Mouse (Mus musculus): ENCODE results near the gene Adam10.

Adam10 gene

DNA sequence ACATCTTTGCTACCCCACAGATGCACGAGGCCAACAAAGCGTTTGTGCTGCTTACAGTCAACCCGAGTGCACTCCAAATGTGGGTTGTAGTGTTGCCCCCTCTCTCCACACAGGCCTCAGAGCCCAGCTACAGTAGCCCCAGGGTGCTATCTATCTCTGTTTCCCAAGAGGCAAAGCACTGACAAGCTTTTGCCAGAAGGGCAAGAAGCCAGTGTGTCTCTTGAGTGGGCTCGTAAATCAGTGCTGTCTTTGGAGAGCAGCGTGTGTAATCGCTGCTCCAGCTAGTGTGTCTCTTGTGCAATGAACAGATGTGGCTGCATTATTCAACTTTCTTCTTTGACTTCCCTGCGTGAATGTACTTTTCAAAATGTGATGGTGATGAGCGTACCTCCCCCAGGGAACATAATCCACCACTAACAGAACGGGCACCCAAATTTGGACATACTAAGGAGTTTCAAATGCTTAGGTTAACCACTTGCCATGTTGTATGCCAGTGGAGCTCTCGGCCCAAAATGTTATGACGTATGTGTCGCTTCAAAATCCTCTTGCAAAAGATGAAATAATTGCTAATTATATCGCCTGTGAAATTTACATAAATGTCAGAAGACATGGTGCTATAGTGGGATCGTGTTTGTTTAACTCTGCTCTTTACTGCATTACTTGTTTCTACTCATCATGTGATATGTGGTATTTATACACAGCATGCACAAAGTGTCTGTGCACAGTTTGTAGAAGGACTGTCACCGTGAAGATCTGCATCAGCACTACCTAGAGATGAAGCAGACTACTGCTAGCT lies 116.0 kb downstream of the Adam10 start:
- peak; percentile 22 for DNase-seq

DNA sequence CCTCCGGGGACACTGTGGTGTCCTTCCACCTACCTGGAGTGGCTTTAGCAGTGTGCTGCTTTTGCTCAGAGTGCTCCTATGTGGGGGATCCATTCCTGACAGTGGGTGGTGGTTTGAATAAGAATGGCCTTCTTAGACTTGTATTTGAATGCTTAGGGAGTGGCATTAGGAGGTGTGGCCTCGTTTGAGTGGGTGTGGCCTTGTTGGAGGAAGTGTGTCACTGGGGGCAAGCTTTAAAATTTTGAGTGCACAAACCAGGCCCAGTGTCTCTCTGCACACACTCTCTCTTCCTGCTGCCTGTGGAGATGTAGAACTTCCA lies 116.6 kb downstream of the Adam10 start:
- no peak for DNase-seq

DNA sequence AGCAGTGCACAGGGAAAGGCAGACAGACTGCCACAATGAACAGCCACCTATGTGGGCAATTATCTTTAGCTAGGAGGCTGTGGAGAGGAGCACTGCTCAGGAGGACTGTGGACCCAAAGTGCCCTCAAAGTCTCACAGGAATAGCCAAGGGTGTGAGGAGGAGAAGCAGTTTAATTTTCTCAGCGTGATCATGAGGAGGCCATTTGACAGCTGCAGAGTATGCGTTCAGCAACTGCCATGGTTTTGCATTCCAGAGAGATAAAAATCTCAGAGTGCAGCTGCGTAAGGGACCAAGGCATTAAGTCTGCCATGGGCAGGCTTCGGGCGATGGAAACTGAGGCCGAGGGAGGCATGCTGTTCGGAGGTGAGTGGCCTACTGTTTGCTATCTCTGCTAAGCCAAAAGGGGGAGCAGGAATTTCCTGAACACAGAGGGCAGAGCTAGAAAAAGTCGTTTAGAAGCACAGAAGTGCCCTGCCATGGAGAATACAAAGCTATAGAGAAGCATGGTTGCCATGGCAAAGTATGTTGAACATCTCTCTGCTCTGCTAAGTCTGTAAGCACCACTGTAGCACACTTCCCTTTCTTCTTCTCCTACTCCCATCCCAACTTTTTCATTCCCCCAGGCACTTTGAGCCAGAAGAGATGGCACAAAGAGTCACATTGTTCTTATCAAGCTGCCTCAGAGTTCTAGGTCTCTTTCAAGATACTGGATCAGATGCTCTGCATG lies 122.0 kb downstream of the Adam10 start:
- no peak for DNase-seq

DNA sequence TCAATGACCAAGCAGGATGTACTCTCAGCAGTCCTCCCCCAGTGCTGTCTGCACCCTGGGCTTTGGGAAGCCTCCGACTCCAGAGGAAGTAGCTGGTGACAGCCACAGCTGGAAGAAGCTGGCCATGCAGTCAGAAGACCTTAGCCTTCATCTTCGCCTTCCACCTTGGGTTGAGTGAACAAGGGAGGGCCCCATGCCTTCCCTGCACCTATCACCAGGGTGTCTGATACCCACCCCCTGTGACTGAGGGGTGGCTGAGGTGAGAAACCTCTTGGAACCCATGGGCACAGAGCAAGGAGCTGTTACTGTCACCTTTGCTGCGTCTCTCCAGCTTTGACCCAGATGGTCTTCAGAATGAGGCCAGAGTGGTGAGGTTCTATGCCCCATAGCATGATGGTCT lies 123.0 kb downstream of the Adam10 start:
- DNase-seq, result no peak

- no peak for DNase-seq
These were observed 124.0 kb downstream of the Adam10 start for GRCm38 (mm10) chr9:70802816-70803215.

DNA sequence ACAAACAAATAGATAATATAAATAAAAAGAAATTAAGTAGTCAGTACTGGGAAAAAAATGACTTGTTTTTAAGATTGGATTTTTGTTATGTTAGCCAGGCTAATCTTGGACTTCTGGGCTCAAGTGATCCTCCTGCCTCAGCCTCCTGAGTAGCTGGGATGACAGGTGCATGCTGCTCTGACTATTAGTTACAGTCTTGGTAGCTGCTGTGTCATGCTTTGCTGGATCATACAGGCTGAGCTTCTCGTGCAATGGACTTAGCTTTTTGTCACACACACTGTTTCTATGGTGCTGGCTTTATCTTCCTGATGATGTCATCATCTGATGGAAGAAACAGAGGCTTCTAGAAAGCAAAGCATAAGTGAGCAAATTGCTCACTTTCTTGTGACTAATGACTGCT lies 127.3 kb downstream of the Adam10 start:
- no peak for DNase-seq

GRCm38 (mm10) chr9:70807714-70808113 lies 128.9 kb downstream of the Adam10 start:
- DNase-seq, result no peak

DNA sequence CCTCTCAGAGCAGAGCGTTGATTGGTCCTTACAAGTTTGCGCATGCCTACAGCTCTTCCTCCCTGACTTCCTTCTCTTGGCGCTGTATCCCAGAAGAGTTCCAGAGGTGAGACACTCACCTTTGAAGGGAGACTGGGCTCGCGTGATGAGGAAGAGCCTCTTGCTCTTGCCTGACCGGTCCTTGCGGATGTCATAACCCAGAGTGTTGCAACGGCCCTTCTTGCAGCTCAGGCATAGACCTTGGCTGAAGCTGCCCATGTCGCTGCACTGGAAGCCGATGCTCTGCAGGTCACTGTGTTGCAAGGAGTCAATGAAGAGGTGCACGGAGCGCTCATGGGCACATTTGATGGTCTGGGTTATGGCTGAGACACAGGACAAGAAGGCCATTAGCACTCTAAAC lies 133.8 kb downstream of the Adam10 start:
- DNase-seq, result peak; percentile 52

DNA sequence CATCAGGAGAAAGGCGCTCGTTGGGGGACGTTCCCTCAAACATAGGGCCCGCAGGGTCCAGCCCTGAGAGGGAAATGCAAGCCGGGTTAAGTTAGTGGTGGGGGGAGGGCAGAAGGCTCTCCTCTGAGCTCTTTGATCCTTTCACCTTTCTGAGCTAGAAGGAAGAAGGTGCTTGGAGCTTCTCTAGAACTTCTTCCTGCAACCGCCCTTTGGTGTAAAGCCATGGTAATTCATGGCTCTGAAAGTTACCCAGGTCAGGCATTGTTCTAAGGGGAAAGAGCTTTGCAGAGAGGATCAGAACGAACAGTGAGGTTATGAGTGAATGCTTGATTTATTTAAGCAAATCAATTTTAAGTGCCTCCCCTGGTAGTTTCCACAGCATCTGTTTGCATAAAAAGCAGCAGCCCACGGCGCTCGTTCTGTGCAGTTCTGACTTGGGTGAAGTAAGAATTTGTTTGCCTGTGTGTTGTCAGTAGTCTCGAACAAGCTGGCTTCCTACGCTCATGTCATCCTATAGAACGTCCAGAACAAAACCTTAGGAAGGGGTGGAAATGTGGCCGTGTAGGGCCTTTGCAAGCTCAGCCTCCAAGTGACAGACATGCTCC lies 138.0 kb downstream of the Adam10 start:
- no peak for DNase-seq

- no peak for DNase-seq
These were observed 138.6 kb downstream of the Adam10 start for GRCm38 (mm10) chr9:70817396-70817795.

DNA sequence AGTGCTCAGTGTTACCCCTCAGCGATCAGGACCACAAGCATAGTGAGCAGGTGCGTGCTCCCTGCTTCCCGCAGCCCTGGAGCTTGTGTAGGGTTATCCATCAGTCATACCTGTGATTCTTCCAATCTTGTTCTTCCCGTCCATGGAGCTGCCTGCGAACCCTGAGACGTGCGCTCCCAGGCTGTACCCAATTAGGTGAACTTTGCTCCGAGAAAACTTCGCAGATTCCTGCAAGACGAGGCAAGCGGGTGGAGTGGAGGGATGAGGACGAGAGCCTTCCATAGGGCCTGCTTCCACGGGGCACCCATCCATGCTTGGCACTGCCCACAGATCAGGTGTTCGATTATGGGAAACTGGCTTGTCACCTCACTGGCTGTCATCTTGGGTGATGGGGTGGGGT lies 139.9 kb downstream of the Adam10 start:
- DNase-seq, result no peak

GRCm38 (mm10) chr9:70824103-70824502 lies 145.3 kb downstream of the Adam10 start:
- no peak for DNase-seq

- DNase-seq, result no peak
These were observed 149.1 kb downstream of the Adam10 start for GRCm38 (mm10) chr9:70827911-70828310.
